Mouse (Mus musculus) c-Kit-positive CD71-negative TER-119-negative erythroid progenitor cells, embryonic 14.5 days (primary cell): ENCODE results near the gene Cul9.
A peak's percentile ranks its signal among the peaks of the same experiment; 100 is the strongest.

Experiments used
- DNase-seq: peaks from one replicate; pipeline ENCODE4 v3.0.0-alpha.2; 2013; ENCODE audit warnings: low read depth

Cul9 gene

GRCm38 (mm10) chr17:46553469-46553868 is 7.3 kb upstream of the Cul9 start:
- DNase-seq, result no peak

DNA sequence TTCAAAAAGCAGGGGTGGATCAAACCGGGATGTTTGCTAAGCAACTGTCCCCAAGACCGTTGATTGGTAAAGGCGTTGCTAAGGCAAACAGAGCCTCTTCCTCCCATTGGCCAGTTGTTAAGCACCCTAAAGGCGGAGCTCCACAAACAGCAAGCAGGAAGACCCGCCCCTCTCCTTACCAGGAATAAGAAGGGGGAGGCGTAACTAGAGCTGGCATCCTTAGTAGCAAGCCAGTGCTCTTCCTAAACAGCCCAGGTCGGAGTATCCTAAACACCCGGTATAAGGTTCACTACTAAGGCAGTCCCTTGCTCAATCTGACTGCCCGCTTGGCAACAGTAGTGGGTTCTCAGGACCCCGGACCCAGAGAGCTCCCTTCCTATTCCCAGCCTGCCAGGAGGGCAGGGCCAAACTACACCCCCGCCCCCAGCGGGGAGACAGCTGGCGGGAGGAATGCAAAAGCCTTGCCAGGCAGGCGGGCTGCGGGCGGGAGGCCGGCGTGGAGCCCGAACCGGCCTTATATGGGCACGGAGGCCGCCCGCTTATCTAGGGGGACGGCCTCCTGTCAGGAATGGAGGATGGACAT is 6.7 kb upstream of the Cul9 start:
- DNase-seq, result peak; percentile 57

DNA sequence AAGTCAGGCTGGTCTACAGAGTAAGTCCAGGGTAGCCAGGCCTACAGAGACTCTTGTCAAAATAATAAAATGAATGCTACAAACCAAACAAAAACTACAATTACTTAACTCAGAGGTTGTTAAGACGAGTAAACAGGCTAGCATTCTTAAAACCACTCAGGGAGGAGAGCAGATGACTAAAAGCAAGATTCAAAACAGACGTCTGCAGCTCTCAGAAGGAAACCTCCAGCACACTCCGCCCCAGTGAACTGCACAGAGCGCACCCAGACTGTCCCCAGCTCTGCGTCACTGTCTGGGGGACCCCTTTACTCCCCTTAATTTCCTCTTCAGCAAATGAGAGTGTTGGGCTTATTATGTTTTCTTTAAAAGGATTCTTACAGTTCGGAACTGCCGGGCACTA is 6.0 kb upstream of the Cul9 start:
- no peak for DNase-seq

- no peak for DNase-seq
These were observed 5.2 kb upstream of the Cul9 start for GRCm38 (mm10) chr17:46551369-46551768.

DNA sequence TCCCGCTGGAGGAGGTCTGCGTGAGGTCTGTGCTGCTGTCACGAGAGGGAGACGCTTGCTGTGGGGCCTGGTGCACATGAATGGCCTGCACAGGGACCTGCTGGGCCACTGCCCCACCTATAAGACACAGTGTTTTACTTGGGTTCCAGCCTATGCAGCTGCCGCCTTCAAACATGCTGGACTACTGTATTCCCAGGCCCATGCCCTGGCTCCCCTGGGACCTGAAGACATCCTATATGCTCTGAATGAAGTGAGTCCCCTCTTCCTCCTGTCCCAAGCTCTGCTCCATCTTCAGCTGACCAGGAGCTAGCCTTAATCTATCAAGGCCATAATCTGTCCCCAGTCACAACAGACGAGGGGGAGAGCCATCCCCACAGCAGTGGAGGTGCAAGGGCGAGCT is 4.7 kb upstream of the Cul9 start:
- no peak for DNase-seq

DNA sequence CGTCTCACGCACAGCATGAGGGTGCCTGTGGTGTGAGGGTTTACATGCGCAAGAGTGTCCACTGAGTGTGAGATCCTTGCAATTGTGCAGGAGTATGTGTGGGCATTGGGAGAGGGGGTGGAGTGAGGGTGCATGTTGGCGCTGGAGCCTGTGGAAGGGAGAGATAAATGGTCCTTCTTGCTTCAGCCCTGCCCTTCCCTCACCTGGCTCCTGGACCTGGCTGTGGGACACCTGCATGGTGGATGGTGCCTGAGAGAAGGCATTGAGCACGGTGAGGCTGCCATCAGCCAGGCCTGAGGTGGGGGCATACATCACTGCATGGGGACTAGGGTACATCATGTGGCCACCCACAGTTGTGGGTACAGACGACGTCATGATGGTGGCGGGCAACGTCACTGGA is 3.5 kb upstream of the Cul9 start:
- DNase-seq, result no peak

DNA sequence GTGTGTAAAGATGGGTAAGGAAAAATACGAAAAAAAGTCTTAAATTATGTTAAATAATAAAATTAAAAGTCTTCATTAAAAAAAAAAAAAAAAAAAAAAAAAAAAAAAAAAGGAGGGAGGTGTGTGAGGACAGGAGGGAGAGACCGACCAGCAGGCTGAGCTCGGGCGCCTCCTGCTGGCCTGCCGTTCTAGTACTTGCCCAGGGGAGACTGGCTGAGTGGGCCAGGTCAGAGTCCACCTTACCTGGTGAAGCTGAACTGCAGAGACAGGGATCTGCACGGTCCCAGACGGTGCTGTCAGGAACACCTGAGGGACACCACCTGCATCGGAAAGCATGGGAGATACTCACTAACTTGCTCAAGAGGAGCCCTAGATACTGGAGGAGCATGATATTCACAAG is 3.0 kb upstream of the Cul9 start:
- DNase-seq, result no peak

DNA sequence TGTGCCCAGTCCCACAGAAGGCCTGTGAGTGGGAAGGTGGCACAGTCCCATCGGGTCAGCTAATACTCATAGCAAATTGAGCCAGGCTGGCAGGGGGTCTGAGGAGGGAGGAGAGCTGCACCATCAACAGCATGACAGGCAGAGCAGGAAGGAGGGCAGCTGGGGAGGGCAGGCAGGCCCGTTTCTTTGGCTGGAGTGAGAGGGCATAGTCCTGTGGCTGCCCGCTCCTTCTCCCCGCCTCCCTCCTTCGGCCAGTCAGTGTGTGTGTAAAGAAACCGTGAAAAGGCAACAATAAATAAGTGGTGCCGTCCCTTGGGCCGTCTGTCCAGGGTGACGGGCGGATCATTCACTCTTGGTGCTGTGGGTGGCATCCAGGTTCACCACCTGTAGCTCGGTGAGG is 2.6 kb upstream of the Cul9 start:
- DNase-seq, result no peak

- no peak for DNase-seq
These were observed 1.7 kb upstream of the Cul9 start for GRCm38 (mm10) chr17:46547923-46548322.

GRCm38 (mm10) chr17:46546995-46547394 is 807 bp upstream of the Cul9 start:
- no peak for DNase-seq

DNA sequence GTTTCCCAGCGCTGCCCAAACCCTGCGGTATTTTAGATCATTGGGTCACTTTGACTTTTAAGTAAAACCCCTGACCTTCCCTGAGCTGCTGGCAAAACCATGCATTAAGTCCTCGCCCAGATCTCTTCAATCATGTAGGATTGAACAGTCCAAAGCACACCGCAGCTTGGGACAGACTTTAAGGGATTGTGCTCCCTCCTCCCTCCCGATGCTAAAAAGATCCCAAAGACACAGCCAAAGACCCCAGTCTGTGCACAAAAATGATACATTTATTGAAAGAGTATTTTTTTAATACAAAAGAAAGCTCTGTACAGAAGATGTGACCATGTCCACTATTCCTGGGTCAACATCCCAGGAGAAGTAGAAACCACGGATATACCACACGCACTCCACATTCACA is 403 bp upstream of the Cul9 start:
- DNase-seq, result no peak

GRCm38 (mm10) chr17:46543661-46544060 is 2.5 kb downstream of the Cul9 start:
- DNase-seq, result no peak

DNA sequence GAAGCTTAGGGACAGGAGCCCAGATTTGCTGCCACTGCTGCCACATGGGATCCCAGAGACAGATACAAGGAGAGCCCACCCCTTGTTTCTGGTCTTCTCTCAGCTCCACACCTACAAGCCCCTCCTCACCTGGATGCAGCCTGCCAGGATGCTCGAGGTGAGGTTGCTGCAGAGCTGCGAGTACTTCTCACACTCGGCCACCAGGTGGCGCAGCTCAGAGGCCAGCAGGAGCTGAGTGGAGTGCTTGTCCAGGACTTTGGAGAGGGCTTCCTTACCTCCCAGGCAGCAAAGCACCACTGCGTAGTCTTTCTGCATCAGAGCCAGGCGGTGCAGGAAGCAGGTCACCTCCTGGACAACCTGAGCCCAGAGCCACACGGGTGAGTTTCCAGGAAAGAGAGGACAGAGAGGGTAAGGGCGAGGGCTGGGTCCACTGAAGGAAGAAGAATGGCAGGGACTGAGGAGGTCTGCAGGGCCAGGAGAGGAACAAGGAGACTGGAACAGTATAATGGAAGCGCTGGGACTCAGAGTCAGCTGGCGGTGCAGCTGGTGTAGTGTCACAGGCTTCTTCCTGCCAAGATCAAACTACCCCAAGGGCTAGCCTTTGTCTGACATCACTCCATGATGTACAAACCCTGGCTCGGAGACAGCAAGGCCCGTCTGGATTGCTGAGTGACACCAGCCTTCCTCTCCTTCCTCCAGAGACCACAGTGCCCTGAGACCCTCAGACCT is 20.4 kb downstream of the Cul9 start:
- peak; percentile 62 for DNase-seq

GRCm38 (mm10) chr17:46525065-46525464 is 21.1 kb downstream of the Cul9 start:
- DNase-seq, result no peak

GRCm38 (mm10) chr17:46521963-46522668 is 24.1 kb downstream of the Cul9 start:
- DNase-seq, result no peak

DNA sequence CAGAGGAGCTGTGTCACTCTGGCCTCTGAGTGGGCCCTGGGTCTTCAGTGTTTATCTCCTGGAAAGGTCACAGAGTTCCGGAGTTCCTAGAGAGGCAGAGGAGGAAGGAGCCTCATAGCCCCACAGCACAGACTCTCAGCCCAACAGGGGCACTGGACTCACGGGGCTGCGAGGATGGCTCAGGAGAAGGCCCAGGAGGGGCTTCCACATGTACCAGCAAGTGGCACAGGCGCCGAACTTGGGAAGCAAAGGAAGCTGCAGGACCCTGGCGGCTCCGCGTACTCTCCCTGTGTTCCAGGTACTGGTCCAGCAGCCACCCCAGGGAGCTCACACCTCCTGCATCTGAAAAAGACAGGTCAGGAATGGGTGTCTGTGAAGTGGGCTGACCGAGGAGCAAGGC is 25.0 kb downstream of the Cul9 start:
- DNase-seq, result no peak

DNA sequence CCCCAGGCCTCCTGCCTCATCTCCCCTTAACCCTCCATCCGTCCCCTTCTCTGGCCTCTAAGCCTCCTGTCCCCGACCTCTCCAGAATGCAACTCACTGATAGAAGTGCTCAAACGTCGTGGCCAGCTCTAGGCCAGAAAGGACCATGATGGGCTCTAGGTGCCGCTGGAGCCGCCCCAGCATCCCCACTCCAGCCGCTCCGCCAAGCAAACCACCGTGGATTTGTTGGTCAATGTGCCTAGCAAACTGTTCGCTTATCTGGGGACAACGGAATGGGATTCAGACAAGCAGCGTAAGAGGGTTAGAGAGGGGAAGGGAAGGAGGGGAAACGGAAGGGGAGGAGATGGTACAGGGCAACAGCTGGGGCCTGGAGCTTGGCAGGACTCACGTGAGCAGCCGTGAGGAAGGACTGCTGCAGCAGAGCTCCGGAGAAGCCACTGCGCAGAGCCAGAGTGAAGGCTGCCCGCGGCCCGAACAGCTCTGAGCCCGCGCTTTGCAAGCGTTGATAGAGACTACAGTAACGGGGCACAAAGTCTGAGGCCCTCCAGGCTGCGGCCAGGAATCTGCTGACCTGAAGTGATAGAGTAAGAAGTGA is 25.7 kb downstream of the Cul9 start:
- DNase-seq, result no peak

DNA sequence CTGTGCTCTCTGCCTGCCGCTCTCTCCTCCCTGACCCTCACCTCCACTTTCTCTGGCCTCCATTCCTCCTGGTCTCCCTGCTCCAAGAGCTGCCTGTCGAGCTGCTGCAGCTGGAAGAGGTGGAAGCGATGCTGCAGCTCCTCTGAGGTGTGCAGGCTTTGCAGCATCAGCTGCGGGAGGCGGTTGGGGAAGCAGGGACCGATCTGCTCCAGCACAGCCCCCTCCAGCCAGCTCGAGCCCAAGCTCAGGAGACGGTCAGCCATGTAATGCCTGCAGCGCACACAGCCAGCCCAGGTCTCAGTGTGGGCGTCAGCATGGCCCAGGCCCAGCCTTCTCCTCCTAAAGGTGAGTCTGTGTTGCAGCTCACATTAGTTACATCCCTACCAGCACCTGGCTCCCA is 26.2 kb downstream of the Cul9 start:
- DNase-seq, result no peak

GRCm38 (mm10) chr17:46513329-46513728 is 32.9 kb downstream of the Cul9 start:
- no peak for DNase-seq

DNA sequence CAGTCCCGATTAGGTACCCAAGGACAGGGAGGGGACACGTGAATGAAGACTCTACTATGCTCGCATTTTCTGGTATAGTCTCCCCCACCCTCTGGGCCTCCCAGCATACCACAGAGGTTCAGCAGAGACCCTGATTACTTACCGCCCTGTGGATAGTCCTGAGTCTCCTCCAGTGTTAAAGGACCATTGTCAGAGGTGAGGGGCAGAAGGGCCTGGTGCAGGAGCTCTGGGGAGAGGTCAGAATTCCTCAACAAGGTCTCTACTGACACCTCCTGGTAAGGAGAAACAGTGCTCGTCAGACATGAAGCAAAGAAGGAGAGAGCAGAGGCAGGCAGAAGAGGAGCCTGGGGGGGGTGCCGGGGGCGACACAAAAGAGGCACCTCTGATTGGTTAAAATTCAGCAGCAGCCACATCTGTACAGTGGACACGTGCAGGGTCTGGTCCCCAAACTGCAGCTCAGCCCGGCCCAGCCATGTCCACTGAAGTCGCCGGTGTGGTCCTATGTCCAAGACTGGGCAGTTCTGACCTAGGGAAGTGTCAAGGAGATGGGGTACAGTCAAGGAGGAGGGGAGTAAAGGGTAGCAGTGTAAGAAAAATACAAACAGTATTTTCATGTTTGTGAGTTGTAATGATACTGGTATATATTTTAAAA is 35.0 kb downstream of the Cul9 start:
- DNase-seq, result no peak

- DNase-seq, result no peak
These were observed 40.6 kb downstream of the Cul9 start for GRCm38 (mm10) chr17:46505617-46506016.

DNA sequence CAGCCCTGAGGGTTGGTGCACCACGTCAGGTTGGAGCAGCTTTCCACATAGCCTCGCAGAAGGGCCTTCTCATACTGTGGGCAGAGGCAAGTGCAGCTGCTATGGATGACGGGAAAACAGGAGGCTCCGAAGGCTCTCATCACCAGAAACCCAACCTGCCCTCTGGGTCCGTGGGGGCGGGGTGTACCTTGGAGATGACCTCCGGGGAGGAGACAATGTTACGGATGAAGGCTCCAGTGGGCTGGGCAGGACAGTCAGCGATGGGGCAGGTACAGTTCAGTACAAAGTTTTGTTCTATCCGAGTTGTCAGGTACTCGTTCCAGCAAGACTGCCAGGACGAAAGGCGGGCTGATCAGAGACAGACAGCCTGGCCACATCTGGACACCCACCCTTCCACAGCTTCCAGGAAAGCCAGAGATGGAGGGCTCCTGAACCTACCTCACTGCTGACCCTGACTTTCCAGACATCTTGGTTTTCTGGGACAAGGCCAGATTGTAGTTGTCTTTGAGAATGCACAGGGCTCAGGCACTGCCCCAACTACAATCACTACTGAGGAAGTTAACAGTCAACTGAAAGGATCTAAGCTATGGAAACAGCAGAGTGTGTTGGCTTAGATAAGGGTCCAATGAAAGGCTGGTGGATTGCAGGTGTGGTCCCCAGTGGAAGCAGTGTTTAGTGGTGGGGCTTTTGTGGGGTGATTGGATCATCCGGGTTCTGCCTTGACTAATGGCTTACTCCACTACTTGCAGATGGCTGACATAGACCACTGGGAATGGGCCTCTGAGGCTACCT is 42.1 kb downstream of the Cul9 start:
- no peak for DNase-seq
